Mouse (Mus musculus) layer of hippocampus, postnatal 36 days (tissue): ENCODE data around the gene Olfr776. TPM values are rescaled to one million over a fixed set of nuclear protein-coding genes. Genes with fewer than 3 reads are reported as not detected.
"Not testable (repeated sequence)": the region's sequence is repeated elsewhere in the genome, so short reads cannot be mapped to it uniquely, and the experiment has no call there.

ENCODE experiments used
- DNase-seq, 2 experiments: peaks; one replicate each; pipeline ENCODE4 v3.0.0; 2022
- total RNA-seq, 2 experiments: library from RNA; stranded (reverse); gene quantifications; 2 replicates each; pipeline ENCODE4 v1.2.3; 2021

Olfr776 gene
- total RNA-seq, result not detected

DNA sequence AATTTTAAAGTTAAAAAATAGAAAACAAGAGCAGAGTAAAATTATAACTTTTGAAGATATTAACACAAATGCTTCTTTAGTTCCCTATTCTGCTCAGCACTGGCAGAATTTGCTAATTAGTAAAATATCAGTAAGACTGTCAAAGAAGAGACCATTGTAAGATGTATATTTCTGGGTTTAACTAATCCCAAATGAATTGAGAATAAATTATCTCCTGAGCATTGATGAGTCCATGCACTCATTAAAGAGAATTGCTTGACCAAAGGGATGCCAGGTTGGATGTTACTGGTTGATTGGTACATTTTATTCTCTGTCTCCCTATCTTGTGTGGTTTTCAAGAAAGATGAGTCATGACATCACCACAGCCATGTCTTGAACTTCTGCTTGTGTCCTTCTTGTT, at the start of gene Olfr776:
Olfr776 (plus strand) TSS at position 301 of the 400 bp plus-strand sequence.
- DNase-seq, result no peak

GRCm38 (mm10) chr10:129230737-129231136, 28.2 kb upstream of the Olfr776 start:
- no peak for DNase-seq

DNA sequence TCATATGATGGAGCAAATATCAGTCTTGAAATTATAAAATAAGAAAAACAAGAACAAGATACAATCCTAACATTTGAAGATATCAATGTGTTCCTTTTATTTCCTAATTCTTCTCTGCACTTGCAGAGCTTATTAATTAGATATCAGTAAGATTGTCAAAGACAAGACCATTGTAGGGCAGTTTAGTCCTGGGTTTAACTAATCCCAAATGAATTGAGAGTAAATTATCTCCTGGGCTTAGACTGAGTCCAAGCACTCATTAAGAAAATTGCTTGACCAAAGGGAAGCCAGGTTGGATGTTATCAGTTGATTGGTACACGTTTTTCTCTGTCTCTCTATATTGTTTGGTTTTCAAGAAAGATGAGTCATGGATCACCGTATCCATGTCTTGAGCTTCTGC, 23.0 kb upstream of the Olfr776 start, which contains the start of gene Olfr774:
Olfr774 (plus strand) TSS at position 301 of the 400 bp plus-strand sequence.
- DNase-seq, result no peak

GRCm38 (mm10) chr10:129248112-129248511, 10.8 kb upstream of the Olfr776 start, which contains the start of gene Olfr775:
Gene Olfr775, plus strand, starts transcription at chr10:129248412.
- no peak for DNase-seq

DNA sequence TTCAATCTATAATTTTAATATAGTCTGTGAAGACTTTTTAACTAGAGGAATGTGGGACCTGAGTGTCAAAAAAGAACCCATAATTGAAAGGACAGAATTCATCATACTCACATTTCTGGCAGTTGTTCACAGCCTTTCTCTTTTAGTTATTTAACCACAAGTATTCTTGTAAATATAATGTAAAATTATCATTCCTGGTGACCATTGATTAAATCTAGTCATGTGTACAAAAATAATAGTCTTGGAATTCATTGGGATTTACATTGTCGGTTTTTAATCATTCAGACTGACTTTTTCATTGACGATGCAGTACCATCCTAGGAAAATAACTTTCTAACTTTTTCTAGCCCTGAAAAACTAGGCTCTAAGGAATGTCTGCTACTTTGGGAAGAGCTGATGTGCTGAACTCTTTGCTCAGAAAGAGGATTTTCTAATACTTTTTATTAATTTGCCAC, 12.2 kb downstream of the Olfr776 start, which contains the start of gene Olfr777:
Olfr777 (minus strand) TSS at position 405 of the 455 bp plus-strand sequence.
- no peak for DNase-seq

- not testable (repeated sequence) for DNase-seq
These were observed 54.0 kb downstream of the Olfr776 start for GRCm38 (mm10) chr10:129312973-129313372.

GRCm38 (mm10) chr10:129313521-129313920, 54.6 kb downstream of the Olfr776 start:
- DNase-seq, result not testable (repeated sequence)

Other genes with a start within 250 kb of the Olfr776 start
- not detected for gene Olfr763, start 248.3 kb upstream of the Olfr776 start, total RNA-seq
- not detected for gene Olfr764-ps1, start 219.2 kb upstream of the Olfr776 start, total RNA-seq
- gene Olfr765, start 209.1 kb upstream of the Olfr776 start, total RNA-seq, result not detected
- gene Olfr766-ps1, start 190.2 kb upstream of the Olfr776 start, total RNA-seq, result not detected
- gene Olfr767, start 176.2 kb upstream of the Olfr776 start, total RNA-seq, result under 1 TPM in 1 of 2 experiments, not detected in 1; 0.08 TPM
- not detected for gene Olfr768, start 159.8 kb upstream of the Olfr776 start, total RNA-seq
- gene Olfr769, start 141.3 kb upstream of the Olfr776 start, total RNA-seq, result not detected
- not detected for gene Olfr770, start 120.1 kb upstream of the Olfr776 start, total RNA-seq
- not detected for gene Olfr771, start 94.4 kb upstream of the Olfr776 start, total RNA-seq
- gene Olfr772, start 81.2 kb upstream of the Olfr776 start, total RNA-seq, result not detected
- gene Olfr773, start 71.7 kb upstream of the Olfr776 start, total RNA-seq, result not detected
- not detected for gene Olfr774, start 22.9 kb upstream of the Olfr776 start, total RNA-seq
- not detected for gene Olfr775, start 10.7 kb upstream of the Olfr776 start, total RNA-seq
- not detected for gene Olfr777, start 12.4 kb downstream of the Olfr776 start, total RNA-seq
- not detected for gene Olfr780, start 59.0 kb downstream of the Olfr776 start, total RNA-seq
- not detected for gene Olfr781, start 69.7 kb downstream of the Olfr776 start, total RNA-seq
- gene Olfr782, start 89.7 kb downstream of the Olfr776 start, total RNA-seq, result not detected
- gene Olfr784, start 125.0 kb downstream of the Olfr776 start, total RNA-seq, result under 1 TPM; 0.15 TPM
- not detected for gene Olfr785, start 146.3 kb downstream of the Olfr776 start, total RNA-seq
- not detected for gene Olfr786, start 168.2 kb downstream of the Olfr776 start, total RNA-seq
- not detected for gene Olfr787, start 202.7 kb downstream of the Olfr776 start, total RNA-seq
- not detected for gene Olfr788, start 211.9 kb downstream of the Olfr776 start, total RNA-seq
- gene Olfr789, start 225.6 kb downstream of the Olfr776 start, total RNA-seq, result not detected
- not detected for gene Olfr790, start 239.4 kb downstream of the Olfr776 start, total RNA-seq